Mouse (Mus musculus): ENCODE measurements at regions not wholly inside any gene's neighbourhood (a gene's known extent, or its start where the extent isn't known, plus 50 kb on each side); places are given as distances from the start of the nearest gene placed in this dataset.

DNA sequence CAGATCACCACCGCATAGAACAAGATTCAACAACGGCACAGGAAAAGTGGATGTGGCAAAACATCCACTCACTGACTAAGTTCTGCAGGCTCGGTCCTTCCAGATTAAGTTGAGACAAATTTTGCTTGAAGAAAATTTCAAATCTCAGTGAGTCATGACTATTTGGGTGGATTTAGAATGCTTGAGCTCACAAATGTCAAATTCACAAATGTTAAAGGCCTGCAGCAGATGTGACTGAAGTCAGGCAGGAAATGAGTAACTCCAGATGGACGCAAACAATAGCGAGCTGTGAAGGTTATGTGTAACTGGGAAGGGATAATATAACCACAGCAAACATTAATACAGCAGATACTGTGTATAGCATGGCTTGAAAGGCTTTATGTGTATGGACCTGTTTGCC is 198.5 kb upstream of the Zbtb20 start:
- peak; percentile 1 to 2 for DNase-seq

DNA sequence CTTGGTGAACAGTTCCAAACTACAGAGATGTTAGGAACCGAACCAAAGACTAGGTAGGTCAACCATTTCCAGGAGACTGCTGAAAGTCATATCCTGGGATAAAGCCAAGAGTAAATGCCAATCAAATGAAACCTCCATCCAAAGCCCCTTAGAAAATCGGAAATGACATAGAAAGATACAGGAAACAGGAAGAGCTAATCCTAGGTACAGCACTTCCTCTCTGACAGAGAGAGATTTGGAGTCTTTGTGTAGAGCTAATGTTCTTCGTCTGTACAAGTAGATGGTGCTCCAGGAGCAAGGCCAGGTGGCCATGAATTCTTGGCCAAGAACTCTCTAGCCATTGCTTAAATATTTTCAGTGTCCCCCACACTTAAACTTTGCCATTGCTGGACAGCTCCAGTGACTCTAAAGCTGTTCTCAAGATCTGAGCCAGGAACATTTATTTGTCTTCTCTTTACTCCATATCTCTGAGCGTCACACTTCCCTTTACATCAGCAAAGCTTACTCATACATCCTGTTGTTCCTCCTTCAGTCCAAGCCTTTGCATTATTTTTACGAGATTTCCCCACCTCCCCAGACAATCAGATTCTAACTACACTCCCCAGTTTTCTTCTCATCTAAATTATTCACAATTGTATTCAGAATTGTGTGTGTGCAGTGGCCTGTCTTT is 199.1 kb upstream of the Zbtb20 start:
- DNase-seq = peak; percentile 4 to 20

DNA sequence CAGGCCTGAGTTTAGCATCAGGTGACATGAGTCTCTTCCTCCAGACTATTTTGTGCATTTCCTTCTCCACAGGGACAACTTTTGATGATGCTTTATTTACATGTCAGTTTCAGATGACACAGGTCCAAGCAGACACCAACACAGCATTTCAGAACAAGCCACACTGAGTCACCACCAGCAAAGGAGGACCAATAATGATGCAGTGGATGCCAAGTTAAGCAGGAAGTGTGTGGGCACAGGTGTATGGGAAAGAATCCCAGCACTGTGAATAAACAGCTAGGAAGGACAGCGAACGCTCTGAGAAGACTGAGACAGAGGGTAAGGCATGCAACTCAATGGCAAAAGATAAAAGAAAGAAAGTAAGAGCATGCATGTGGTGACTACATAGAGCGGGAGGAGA is 200.7 kb upstream of the Zbtb20 start:
- no peak for DNase-seq

DNA sequence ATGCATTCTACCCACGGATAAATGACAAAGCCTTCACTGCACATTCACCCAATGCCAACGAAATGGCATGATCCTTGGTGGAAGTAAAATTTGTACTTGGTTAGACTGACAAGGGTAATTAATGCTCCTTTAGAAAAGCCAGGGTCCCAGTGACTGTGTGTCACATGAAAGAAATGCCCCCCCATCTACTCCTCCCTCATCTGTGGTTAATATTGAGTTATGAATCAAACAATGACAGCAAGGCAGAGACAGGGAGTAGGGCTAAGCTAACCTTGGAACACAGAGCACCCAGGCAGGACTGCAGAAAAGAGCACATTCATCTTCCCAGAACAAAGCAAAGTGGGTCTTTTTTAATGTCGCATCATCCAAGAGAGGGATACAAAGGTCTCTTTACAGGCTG is 209.1 kb upstream of the Zbtb20 start:
- no peak for DNase-seq

DNA sequence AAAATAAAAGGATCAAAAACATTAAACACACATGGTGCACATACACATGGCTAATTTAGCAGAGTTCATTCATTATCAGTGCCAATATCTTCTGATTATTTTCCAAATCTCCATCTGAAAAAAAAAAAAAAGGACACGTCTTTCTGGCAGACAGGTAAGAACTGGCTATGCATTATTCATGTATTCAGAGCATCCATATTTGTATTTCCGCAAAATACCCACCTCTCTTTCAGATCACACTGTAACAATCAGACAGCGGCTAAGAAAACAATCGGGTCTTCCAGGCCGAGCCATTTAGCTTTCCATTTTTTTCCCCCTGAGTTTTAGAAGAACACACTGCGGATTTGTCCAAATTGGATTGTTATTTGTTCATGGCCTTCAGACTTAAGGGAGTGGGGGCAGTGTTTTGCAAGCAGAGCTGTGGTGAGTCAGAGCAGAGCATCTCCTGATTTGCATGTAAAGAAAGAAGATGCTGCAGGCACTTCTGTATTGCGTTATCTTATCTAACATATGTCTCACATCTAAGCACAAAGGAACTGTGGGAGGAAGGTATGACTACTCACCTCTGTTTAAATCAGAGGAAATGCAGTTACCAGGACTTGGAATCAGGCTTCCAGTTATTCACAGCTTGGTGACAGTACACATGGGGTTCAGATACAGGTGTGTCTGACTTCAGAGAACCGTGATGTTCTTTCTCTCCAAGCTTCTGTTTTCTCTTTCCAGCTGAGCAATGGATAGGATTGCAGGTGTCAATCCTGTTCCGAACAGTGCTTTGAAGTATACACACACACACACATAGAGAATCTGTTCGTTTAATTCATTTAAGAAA is 223.6 kb upstream of the Zbtb20 start:
- DNase-seq = no peak

DNA sequence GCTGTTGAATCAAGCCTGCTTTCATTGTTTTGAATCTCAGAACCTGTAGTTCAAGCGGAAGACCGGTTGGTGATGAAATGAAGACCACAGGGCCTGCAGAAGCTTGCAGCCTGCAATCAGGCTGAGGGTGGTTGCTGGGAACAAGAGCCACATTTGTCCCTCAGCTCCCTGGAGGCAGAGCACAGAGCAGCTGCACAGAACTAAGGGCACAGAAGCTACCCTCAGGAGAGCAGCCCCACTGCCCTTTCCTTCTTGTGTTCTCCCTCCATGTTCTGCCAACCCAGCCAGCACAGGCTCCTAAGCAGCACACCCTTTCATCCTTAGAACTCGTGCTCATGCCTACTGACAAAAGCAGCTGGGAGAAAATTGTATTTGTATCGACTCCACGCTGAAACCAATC is 225.9 kb upstream of the Zbtb20 start:
- no peak for DNase-seq

DNA sequence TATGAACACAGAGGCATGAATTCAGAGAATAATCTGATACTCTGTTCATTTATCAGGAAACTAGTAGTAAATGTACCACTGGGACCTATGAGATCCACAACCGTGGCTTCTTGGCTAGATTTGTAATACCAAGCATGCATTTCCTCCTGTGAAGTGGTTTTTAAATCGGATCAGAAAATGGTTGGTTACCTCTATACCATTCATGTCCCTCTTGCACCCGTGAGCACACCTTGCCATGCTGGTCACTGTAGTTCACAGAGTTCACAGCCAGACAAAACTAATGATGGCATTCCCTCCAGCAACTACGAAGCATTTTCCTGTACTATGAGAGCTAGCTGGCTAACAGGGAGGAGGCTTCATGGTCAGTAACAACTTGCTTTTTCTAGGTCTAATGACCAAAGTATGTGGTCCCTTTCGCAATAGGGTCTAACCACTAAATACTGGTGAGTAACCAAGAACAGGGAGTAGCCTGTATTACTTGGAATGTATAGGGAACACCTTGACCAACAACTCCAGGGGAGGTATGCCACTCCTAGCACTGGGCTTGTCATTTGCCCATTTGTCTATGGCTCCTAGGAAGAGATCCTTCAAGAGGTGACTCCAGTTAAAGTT is 227.0 kb upstream of the Zbtb20 start:
- no peak for DNase-seq

DNA sequence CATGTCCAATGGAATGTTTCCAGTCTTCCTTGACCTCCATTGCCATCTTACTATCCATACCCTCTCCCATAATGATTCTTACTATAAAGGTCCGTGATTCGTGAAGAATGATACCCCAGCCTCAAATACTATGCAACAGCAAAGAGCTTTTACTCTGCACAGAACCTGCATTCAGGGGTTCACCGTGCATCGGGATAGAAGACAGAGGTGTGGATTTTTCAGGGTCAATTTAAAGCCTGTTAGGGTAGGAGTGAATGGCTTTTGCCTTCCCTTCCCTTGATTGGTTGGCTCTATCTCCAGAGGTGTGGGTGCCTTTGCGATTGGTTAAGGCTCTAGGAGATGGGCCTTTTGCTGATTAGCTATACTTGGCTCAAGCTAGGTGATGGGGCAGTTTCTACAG is 227.9 kb upstream of the Zbtb20 start:
- no peak for DNase-seq

DNA sequence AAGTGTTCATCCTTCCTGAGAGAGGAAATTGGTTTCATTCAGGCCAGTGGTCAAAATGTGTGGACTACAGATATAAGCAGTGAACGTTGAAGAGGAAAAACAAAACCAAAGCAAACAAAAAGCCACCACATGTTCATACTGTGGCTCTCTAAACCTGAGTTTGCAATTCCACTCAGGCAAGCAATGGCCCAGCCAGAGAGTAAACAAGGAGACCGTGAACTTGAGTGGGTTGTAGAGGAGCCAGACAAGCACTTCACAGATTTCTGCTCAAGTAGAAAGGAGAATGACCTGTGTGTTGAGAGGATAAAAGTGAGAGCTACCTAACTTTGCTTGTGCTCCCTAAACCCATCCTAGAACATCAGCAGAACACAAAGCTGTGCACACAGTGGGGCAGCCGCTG is 239.9 kb upstream of the Zbtb20 start:
- DNase-seq = no peak

DNA sequence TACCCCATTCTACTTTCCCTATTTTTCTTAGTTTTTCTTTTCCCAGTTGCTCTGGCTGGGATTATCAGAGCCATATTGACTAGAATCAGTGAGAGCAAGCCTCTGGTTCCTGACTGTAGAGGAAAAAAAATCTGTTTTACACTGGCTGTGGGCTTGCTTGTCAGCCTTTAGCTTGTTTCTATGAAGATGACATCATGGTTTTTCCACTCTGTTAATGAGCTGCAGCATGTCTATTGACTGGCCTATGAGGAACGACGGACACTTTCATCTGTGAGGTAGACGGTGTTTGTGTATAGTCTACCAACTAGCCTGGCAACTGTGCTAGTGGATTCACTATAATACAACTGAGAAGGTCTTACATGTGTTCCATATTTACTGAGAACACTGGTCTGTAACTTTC is 248.0 kb upstream of the Zbtb20 start:
- no peak for DNase-seq

DNA sequence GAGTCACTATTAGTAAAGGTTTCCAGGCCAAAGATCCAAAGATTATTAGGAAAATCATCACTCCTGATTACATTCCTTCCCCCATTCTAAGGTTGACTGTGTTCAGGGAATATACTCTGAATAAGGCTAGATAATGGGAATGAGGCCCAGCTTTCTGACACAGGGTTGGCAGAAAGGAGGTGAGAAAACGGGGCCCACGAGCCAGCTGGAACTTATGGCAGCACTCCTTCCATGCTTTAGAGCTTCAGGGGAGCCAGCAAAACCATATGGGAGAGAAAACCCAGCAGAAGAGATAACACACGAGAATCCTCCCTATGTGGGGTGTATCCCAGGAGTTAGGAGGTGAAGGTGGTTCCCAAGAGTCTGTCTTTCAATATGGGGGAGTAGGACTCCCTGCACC is 259.8 kb upstream of the Zbtb20 start:
- no peak for DNase-seq

DNA sequence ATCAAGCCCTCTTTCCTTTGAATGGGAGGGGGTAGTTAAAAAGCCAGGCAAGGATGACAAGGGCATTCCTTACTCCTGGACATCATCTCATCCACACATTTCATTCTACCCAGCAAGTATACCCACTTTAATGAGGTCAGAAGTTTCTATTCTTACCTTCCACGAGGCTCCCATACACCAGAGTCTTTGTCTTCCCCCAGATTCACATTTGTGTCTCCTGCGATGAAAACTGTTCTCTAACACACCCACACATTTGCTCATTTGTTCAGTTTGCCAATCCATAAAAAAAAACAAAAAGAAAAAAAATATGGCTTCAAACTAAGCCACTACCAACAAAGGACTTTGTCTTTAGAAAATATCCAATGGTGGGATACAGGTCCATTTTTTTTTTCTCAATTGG is 263.7 kb upstream of the Zbtb20 start:
- no peak for DNase-seq

DNA sequence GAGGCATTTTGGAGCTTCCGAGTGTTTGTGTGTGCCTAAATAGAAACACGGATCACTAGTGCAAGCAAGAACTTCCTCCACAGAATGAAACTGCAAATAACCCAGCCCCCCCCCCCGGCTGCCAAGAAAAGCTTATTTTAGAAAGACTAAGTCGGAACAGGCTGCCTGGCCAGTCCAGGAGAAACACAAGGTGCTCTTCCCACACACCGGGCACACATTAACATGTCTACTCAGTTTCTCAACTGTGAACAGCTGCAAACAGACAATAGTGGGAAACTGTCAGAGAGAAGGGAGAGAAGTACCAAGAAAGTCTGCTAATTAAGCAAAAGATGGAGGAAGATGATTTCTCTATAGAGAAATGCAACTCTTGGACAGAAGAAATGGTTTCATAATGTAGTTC is 267.3 kb upstream of the Zbtb20 start:
- DNase-seq = no peak

DNA sequence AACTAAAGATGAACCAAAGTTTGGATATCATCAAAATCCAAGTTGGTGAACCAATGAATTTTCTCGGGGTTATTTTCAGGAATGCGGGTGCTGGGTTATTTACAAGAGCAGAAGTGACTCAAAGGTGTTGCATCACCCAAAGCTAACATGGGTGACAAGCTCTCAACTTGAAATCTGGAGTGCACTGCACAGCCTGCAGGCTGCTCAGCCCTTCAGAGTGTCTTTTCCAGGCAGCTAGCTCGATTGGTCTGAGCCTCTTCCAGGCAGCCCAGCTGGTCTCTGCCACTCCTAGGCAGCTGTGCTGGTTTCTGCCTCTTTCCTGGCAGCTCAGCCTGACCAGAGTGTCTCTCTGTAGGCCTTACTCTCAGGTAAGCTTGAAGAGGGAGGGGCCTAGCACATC is 251.9 kb upstream of the Gap43 start:
- no peak for DNase-seq

DNA sequence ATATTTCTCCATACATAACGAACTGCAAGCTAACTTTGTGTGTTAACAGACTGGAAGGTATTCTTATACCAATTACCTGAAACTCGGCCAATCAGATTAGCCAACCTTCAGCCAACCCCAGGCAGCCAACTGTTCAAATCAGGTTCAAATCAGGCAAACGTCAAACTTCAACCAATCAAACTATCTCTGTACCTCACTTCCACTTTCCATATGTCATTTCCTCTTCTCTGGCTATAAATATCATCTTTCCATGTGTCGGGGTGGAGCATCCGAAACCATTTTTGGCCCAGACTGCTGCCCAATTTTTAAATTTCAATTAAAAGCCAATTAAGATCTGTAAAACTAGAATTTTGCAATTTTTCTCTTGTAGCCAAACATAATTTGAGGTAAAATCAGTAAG is 251.1 kb upstream of the Gap43 start:
- no peak for DNase-seq

DNA sequence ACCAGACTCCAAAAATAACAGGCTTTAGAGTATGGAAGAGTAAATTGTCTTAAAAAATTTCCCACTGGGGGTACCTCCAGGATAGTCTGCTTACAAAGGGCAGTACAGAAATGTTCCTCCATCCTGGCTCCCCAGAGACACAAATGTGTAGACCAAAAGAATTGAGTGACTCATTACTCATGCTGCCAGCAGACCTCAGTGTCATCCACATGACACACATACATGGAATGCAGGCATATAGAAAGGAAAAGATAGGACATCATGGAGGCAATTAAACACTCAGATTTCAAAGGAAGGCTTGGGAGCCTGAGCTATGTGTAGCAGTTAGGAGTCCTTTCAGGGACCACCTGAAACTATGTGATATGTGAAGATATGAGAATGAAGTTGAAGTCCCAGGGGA is 245.7 kb upstream of the Gap43 start:
- DNase-seq = no peak

DNA sequence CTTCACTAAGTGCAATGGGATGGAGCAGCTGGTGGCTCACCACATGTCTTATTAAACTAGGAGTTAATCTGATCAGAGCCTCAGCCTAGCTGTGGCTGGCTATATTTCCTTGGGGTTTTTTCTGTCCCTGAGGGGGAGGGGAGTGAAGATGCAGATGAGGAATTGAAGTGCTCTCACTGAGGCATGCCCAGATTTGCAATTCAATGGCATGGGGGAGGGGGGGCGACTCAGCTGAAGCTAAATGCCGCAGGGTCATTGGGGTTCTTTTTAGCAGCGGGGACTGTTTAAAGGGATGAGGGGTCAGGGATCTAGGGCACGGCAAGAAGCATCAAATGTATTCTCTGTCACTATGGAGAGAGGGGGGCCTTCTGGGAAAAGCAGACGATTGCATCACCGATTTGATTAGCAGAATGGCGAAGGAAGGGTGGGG is 235.1 kb upstream of the Gap43 start:
- no peak for DNase-seq

DNA sequence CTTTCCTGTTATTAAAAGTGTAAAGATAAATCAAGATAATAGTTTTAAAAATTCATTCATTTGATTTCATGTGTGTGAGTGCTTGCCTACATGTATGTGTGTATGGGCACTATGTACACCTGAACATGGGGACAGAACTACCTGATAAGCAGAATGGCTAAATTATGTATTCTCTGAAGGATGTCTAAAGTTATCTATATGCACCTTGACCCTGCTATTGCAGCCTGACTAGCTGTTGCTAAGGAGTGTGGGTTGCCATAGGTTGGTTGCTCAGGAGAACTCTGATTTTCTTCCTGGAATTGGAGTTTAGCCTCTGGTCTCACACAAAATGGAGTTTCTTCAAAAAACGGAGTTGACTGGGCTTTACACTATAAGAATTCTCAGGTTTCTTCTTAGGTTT is 234.5 kb upstream of the Gap43 start:
- no peak for DNase-seq

DNA sequence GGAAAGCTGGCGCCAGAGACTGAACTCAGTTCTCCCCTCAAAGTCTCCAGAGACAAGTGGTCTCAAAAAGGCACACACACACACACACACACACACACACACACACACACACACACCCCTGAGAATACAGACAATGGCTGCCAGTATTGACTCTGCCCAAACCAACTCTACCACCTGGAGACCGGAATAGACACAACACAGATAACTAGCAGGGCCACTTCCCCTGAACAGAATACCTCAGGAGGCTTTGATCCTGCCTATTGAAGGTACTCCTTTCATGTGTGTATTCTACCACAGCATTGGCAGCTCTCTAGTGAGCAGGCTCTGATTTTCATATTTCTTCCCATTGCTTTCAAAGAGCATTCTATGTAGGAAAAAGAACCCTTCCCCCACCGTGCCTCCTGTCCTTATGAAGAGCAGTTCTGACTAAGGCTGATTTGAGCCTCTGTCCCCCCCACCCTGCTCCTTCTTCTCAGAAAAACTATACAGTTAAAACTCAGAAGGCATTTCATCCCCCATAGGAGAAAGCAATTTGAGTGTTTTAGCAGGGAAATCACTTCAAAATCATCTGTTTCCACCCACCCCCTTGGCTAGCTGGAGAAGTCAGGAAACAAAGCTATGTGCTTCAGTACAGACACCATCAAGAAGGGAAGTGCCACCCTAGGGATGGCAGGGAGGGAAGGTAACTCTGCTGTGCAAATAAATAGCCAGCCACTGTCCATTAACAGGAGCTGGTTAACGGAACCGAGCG is 230.0 kb upstream of the Gap43 start:
- no peak for DNase-seq

DNA sequence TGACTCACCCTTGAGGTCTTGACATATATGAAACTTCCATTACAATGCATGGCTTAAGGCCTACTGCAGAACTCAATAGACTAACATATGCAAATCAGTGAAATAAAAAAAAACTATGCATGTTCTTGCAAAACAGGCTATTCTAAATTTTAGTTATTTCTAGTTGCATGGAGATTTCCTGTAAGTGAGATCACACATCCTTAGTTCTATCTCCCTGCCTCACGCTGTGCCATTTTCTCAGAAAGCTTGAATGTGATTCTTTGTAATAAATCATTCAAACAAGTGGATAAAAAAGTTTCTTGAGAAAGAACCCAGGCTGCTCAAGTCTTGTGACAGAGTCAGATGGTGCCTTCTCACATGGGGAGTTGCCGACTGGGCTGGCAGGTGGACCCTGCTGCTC is 228.9 kb upstream of the Gap43 start:
- no peak for DNase-seq

DNA sequence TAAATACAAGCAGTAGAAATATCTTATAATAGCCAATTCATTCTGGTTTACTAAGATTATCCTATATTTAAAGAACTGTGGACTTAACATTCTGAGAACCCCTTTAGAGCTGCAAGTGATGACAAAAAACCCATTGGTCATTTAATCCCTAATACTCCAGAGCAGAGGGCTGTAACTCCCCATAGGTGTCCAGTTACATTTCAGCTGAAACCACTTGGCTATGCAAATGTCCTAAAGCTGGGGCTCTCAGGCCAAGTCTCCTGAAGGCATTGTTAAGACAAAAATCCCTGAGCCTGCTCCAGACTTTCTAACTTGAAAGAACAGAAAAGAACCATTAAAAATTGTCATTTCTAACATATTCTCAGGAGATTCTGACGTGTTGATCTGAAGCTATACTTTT is 209.1 kb upstream of the Gap43 start:
- DNase-seq = no peak

DNA sequence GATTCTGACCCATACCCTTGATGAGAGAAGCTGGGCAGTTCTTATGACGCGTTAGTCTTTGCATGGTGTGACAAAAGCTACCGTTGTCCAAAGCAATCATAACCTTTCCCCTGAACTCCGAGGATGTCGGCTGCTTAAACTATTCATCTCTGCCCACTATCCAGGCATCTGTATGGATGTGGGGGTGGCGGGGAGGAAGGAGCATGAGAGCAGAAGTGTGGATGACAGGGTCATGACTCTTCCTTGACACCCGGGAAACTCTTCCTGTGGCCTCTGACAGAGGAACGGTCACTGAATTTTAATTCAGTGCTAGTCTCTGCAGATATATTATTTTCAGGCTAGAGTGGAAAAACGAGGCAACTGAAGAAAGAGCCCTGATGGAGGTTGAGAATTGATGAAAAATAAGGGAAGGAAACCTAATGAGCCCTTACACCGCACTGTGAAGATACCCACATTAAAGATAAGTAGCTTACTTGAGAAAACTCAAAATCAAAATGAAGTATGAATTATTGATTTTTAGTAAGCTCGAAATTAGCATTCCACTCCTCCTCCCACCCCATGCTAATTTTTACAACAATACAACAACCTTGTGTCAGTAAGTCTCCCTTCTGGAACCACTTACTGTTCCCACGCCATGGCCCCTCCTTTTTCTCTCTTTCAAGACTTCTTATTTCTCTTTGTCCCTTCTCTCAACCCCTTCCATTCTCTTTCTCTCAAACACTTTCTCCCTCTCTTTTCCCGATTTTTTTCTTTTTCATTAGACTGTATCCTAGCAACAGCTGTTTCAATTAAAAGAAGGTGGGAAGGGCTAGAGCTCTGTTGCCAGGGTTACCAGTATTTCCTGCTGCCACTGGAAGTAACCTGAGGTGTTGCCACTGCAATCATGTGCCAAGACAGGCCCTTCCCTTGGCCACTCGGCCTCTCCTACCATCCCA is 206.0 kb upstream of the Gap43 start:
- DNase-seq = no peak
